ENCODE assay signal across 10 mouse cellular contexts in the genomic region with DNA sequence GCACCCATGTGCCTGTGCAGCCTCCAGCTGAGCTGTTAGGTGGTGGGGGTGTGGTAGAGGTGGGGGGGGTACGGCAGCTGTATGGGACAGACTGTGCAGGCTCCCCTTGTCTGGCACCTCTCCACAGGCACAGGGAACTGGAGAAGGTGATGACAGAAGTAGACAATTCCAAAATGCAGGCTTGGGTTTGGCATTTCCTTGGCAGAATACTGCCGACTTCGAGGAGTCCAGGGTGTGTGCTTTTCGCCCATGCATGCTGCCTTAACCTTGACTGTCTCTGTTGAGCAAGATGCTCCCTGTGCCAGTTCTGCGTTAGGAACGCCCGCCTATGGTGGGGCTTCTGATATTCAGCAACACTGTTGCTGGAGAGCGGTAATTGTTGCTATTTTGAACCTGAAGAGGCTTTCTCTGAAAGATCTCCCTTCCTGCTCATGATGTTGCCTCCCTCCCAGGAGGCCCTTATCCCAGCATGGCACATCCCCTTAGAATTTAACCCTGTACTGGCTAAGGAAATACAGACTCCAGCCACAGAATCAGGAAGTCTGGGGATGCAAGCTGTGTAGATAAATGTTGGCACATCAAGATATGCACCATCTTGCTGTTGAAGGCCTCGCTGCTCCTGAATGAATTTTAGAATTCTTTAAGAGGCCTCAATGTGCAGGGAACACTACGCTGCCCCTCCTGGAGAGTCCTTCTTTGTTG. TPM values are rescaled to one million over a fixed set of nuclear protein-coding genes. Genes with fewer than 3 reads are reported as not detected.
DNase-seq lines count a peak whose midpoint lies in the region; ATAC-seq lines count a peak whose summit lies in the region.
"Had no signal": no experiment of that assay in that cellular context is flagged by ENCODE, and none has a peak within 500 bp of the region (broad histone marks: within the 10 kb centered on the region; RNA-seq: fewer than 3 reads in every experiment).

No protein-coding gene starts in this region.

- no peak for DNase-seq in frontal cortex, postnatal 10 days (ENCODE audit: low spot score in 2 of 2)
- peak; percentile 37 for DNase-seq in right cerebral cortex, adult 18-20 months
- DNase-seq in right cerebral cortex, postnatal 14 days = no peak
- peak; percentile 22 for DNase-seq in mesoderm, embryonic 11.5 days (ENCODE audit: low read depth, low spot score)
- DNase-seq in testis, postnatal 14 days (ENCODE audit: low spot score) = peak; percentile 83
- no peak for DNase-seq in kidney, adult 8-10 months

- no peaks in the 10 kb centered on the region for H3K36me3 ChIP-seq in kidney, embryonic 16.5 days (ENCODE audit: insufficient read depth, low read length)

- no peaks in the 10 kb centered on the region for H3K9me3 ChIP-seq in kidney, embryonic 16.5 days (ENCODE audit: low read length)

- H3K27ac ChIP-seq in kidney, embryonic 16.5 days (ENCODE audit: low read length) = no peak overlapping the region
- H3K27ac ChIP-seq: liver, embryonic 14.5 days had no signal

- 0 out of 2 replicates have a peak, but pooled peaks cover 4% of the 10 kb centered on the region for H3K4me1 ChIP-seq in kidney, embryonic 16.5 days (ENCODE audit: insufficient read depth, low read length)

- 30% methylated on average over 10 of the region's 10 CpGs for WGBS in kidney, embryonic 16.5 days

- no peak overlapping the region for H3K9ac ChIP-seq in kidney, embryonic 16.5 days (replicated peaks; ENCODE audit: low read length)
- H3K9ac ChIP-seq: liver, embryonic 14.5 days had no signal

- H3K27me3 ChIP-seq in kidney, embryonic 16.5 days (ENCODE audit: insufficient read depth, low read length) = no peaks in the 10 kb centered on the region

- no peak overlapping the region for H3K4me3 ChIP-seq in kidney, embryonic 16.5 days (ENCODE audit: low read length)

- peak; percentile 38; the same call in 1 of the 2 replicates for ATAC-seq in frontal cortex, adult (ENCODE audit: low TSS enrichment)
- no peak for ATAC-seq in kidney, embryonic 16.5 days (ENCODE audit: low FRiP score, low TSS enrichment)
- ATAC-seq: inflammation-experienced regulatory T-cells, adult 6 months had no signal

- H3K4me2 ChIP-seq in kidney, embryonic 16.5 days (replicated peaks; ENCODE audit: low read depth, low read length) = no peak overlapping the region

RNA-seq across cellular contexts. Expression of gene Dpysl5, which starts 26.9 kb away (rescaled TPM):
- 5.4 and 7.1 TPM in 2 replicates for polyA plus RNA-seq in kidney, embryonic 16.5 days (2015; fragmentation: Nextera tagmentation; extraction: Ambion mirVana)

Comparison
In these comparisons a context has a peak if more than half of its experiments do, and no peak if none do; other contexts are left out.
1. DNase-seq: peak in right cerebral cortex, adult 18-20 months (single experiment), mesoderm, embryonic 11.5 days (single experiment) and testis, postnatal 14 days (single experiment); none in frontal cortex, postnatal 10 days (0 of 2), right cerebral cortex, postnatal 14 days (single experiment) and kidney, adult 8-10 months (0 of 2).